Mouse (Mus musculus) ES-Bruce4 (cell line): ENCODE measurements around the gene Hdac1.

Source experiments
- CTCF ChIP-seq: IDR thresholded peaks from one replicate; pipeline ENCODE4 v1.8.1; 2011; ENCODE audit warnings: low read depth, low read length
- POLR2A ChIP-seq: IDR thresholded peaks from one replicate; pipeline ENCODE4 v1.8.1; 2011; ENCODE audit warnings: low read length; ENCODE audit not compliant: insufficient read depth

DNA sequence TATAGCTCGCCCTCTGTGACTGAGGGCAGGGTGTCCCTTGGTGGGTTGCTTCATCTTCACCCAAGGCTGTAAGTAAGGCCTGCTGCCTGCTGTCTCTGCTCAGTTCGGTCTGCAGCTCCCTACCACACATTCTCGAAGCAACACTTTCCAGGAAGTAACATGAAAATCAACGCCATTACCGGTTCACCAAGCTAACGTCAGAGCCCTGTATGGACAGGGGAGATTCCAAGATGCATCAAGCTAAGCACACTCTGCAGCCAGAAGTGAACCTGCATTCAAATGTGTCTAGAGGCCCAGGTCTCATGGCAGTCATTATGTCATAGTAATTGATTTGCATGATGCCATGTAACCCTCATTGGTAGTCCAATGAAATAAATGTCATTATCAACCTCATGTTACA, 27.5 kb upstream of the Hdac1 start:
- TF ChIP-seq POLR2A = no peak
- TF ChIP-seq CTCF = no peak
